Mouse (Mus musculus) embryo, embryonic 11 days (tissue): ENCODE data around the gene Abca8a.

Experiments used
- DNase-seq: peaks from one replicate; pipeline ENCODE4 v3.0.0-alpha.2; 2015

The Abca8a gene

GRCm38 (mm10) chr11:110095858-110096257 is at the start of gene Abca8a:
Gene Abca8a, minus strand, starts transcription at chr11:110095978.
- no peak for DNase-seq

- no peak for DNase-seq
Measured at GRCm38 (mm10) chr11:110145421-110145820, 49.6 kb upstream of the Abca8a start.

DNA sequence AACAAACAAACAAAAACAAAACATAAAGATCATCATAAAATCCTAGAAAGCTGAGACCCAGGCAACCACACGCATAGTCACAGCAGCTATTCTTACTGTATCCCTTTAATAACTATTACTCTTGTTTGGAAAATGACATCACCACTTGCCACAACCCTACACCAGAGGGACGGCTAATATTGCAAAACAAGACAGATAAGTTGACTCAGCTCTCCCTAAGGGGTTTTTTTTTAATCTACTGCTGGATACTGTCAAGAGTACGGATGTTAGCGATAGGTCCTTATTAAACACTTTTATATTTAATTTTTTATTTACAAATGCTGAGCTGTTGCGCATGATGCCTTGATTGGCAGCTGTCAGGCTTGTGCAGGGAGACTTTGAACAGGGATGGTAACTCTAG is 35.0 kb upstream of the Abca8a start:
- no peak for DNase-seq

- DNase-seq = peak; percentile 9
Measured at GRCm38 (mm10) chr11:110111137-110111536, 15.4 kb upstream of the Abca8a start.

DNA sequence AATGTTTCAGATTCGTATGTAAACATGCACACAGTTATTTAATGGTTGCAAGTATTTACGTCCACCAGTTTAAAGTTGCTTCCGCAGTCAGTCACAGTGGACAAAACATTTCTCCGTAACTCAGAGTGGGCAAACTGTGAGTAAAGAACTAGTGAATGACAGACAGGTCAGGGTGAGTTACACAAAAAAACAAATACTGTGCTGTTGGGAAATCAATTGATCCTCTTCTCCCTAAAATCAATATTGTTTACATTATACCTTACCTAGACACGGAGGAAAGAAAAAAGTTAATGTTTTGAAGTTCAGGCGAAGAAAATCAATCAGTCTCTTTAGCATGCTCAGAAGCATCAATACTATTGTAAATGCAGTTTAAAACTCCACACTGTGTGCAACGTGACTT is 5.7 kb upstream of the Abca8a start:
- DNase-seq = no peak

GRCm38 (mm10) chr11:110098901-110099300 is 3.1 kb upstream of the Abca8a start:
- no peak for DNase-seq

DNA sequence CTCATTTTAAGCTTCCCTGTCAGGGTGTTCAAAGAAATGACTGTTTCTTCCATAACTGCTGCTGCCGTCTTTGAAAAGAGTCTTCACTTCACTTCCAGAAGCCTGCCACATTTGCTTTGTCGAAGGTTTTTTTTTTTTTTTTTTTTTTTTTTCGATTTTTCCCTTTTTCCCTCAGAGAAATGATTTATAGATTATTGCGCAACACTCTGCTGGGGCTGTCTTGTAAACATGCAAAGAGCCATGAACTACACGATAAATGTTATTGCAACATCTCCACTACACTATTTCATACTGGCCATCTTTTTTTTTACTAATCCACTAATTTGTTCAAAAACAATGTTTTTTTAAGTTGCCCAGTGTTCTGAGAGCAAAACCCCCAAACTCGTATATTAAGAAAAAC is 1.7 kb upstream of the Abca8a start:
- no peak for DNase-seq

- no peak for DNase-seq
Measured at GRCm38 (mm10) chr11:110094846-110095380, 865 bp downstream of the Abca8a start.

- no peak for DNase-seq
Measured at GRCm38 (mm10) chr11:110094236-110094635, 1.5 kb downstream of the Abca8a start.

- DNase-seq = no peak
Measured at GRCm38 (mm10) chr11:110091328-110091727, 4.5 kb downstream of the Abca8a start.

- no peak for DNase-seq
Measured at GRCm38 (mm10) chr11:110072158-110072557, 23.6 kb downstream of the Abca8a start.

- DNase-seq = no peak
Measured at GRCm38 (mm10) chr11:110061032-110061431, 34.7 kb downstream of the Abca8a start.

DNA sequence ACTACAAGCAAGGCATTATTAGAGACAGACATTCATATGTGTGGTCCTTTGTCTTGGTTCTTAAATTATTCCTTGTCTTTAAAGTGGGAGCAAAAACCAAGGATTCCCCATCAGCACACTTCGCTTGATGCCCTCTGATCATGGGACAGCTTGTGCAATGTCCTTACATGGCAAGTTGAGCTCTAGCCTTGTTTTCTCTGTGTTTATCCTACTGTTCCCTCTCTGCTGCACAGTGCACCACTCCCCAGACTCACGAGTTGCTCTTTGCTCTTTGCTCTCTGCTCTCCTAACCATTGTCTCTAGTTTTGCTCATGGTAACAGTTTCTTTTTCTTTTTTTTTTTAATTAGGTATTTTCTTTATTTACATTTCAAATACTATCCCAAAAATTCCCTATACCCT is 35.7 kb downstream of the Abca8a start:
- no peak for DNase-seq

- no peak for DNase-seq
Measured at GRCm38 (mm10) chr11:110053681-110054080, 42.1 kb downstream of the Abca8a start.

DNA sequence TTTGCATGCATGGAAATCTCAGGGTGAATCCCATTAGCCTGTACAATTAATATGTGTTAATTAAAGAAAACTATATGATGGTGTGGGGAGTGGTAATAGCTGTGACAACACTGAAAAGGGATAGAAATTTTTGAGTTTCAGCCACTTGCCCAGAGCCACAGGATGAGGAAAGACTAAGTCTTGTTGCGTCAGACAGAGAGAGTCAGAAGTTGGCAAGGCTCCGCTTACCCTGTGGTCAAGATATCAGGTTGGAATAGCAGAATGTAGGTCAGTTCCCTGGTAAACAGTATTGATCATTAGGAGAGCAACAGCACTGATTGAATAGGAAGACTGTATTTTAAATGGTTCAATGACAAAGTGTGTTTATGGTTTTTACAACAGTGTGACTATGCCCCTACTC is 58.0 kb downstream of the Abca8a start:
- no peak for DNase-seq

- DNase-seq = no peak
Measured at GRCm38 (mm10) chr11:110028913-110029695, 66.7 kb downstream of the Abca8a start.

DNA sequence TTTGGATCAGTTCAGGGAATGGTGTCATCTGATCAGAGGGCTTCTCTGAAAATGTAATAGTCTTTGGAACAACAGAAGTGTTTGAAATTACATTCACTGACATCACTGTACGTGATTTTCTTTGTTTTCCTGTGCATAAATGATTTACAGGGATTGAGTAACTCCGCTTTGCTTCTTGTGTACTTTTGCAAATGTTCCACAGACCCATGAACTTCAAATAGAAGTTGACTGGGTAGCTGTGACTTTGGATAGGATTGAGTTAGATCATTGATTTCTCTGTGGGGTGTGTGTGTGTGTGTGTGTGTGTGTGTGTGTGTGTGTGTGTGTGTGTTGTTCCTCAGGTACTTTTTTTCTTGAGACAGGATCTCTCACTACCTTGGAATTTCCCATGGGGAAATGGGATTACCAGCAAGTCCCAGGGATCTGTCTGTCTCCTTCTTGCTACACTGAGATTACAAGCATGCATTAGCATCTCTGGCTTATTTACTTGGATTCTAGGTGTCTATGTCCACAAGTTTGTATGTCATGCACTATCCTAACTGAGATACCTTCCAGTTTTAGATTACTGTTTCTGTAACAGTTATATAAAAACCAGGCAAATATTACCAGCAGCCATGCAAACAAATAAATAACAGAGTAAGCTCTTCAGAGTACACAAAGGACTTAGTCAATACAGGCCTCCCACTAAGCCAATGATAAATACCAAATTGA is 84.8 kb downstream of the Abca8a start:
- no peak for DNase-seq

DNA sequence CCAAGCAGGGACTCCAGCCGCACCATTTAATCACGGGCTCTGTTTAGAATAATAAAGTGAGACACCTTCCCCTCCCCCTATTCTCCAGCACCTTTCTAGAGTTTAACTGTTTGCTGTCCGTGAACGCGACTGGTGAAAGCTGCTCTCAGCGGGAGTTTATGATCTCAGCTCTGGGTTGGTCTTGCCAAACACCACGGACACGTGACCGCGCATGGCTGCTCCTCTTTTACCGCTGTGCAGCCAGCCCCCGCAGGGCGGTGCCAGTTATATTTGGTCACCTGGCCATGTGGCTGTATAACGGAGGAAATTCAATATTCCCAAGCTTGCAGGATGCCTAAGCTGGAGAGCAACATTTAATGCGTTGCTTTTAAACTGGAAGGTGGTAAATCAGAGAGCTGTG is 100.2 kb downstream of the Abca8a start, which contains the start of gene Abca8b:
Abca8b (minus strand) TSS at position 222 of the 400 bp plus-strand sequence.
- peak; percentile 91 for DNase-seq

- DNase-seq = peak; percentile 52
Measured at GRCm38 (mm10) chr11:109995013-109995412, 100.8 kb downstream of the Abca8a start.

GRCm38 (mm10) chr11:109994014-109994413 is 101.8 kb downstream of the Abca8a start:
- no peak for DNase-seq

DNA sequence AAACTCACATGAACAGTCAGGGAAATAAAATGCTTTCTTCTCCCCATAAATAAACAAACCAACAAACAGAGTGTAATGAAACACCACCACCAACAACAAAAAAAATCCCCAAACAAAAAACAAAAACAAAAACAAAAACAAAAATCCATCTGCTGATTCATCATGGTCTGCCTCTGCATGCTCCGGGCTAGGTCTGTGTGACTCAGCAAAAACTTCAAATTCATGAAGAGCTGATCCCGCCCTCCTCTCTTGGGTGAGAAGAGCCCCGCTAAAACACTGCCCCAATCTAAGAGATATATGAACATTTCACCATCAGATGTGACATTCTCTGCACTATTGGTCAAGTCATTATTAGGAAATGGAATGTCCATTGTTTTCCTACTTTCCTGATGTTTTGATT is 104.5 kb downstream of the Abca8a start:
- DNase-seq = no peak

GRCm38 (mm10) chr11:109990256-109990655 is 105.5 kb downstream of the Abca8a start:
- no peak for DNase-seq

DNA sequence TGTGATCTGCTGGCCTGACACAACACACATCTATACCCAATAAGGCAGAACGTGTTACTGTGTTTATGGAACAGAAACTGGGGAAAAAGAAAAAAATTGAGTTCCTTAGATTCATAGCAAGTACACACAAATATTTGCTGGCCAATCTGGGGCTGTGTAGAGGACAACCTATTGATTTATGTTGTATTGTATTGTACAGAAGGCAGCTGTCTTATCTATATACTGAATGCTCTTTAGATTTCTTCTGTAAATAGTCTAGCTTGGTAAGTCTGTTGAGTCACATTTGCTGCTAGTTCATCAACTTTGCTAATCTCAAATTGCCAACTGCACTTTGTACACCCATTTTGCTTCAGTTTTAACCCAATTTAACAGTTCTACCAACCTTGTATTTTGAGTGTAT is 107.6 kb downstream of the Abca8a start:
- no peak for DNase-seq

GRCm38 (mm10) chr11:109987460-109988072 is 108.2 kb downstream of the Abca8a start:
- peak; percentile 13 for DNase-seq
